Mouse (Mus musculus) liver, postnatal 0 days (tissue): ENCODE data around the gene Gm4450. TPM values are rescaled to one million over a fixed set of nuclear protein-coding genes. Genes with fewer than 3 reads are reported as not detected.

Source experiments
- ATAC-seq: fragments of 200-750 bp; cut with Nextera tagmentation; 2 replicates; pipeline ENCODE4 v1.8.0; 2017; ENCODE audit warnings: mild to moderate bottlenecking, moderate library complexity
- DNase-seq: peaks from one replicate; pipeline ENCODE4 v3.0.0-alpha.2; 2016
- H3K27ac ChIP-seq: fragments of 300-500 bp; sonication (generic); 2 replicates; pipeline ENCODE4 v1.5.1; 2014; ENCODE audit warnings: antibody characterized with exemption, moderate library complexity, mild to moderate bottlenecking, low read depth
- H3K27me3 ChIP-seq: fragments of 300-500 bp; sonication (generic); 2 replicates; pipeline ENCODE4 v1.6.1; 2014; ENCODE audit warnings: low read length, control low read depth, mixed read lengths; ENCODE audit not compliant: insufficient read depth
- H3K36me3 ChIP-seq: fragments of 300-500 bp; sonication (generic); replicated peaks from 2 replicates; pipeline ENCODE4 v1.6.1; 2014; ENCODE audit warnings: mild to moderate bottlenecking, control low read depth, low read length, moderate library complexity, mixed read lengths; ENCODE audit not compliant: insufficient read depth
- H3K4me1 ChIP-seq: fragments of 300-500 bp; sonication (generic); 2 replicates; pipeline ENCODE4 v1.6.1; 2014; ENCODE audit warnings: antibody characterized with exemption, mild to moderate bottlenecking, control low read depth; ENCODE audit not compliant: insufficient read depth
- H3K4me2 ChIP-seq: fragments of 300-500 bp; sonication (generic); 2 replicates; pipeline ENCODE4 v1.6.1; 2014; ENCODE audit warnings: low read depth, mild to moderate bottlenecking, low read length, moderate library complexity, mixed read lengths
- H3K4me3 ChIP-seq: fragments of 300-500 bp; sonication (generic); 2 replicates; pipeline ENCODE4 v1.5.1; 2014; ENCODE audit warnings: low read depth, low read length
- H3K9ac ChIP-seq: fragments of 300-500 bp; sonication (generic); replicated peaks from 2 replicates; pipeline ENCODE4 v1.6.1; 2014; ENCODE audit warnings: mild to moderate bottlenecking, moderate library complexity
- H3K9me3 ChIP-seq: fragments of 300-500 bp; sonication (generic); 2 replicates; pipeline ENCODE4 v1.6.1; 2016; ENCODE audit warnings: mild to moderate bottlenecking, control low read depth, low read length, mixed read lengths
- CTCF ChIP-seq: sonication (generic); IDR thresholded peaks from 2 replicates; pipeline ENCODE4 v1.5.1; 2016; ENCODE audit warnings: antibody characterized with exemption, low read depth
- EP300 ChIP-seq: IDR thresholded peaks from 2 replicates; pipeline ENCODE4 v1.6.1; 2016; ENCODE audit warnings: antibody characterized with exemption, low read depth, mild to moderate bottlenecking
- WGBS: fragments of 180-500 bp; shearing (Covaris S2); extraction: QIAGEN DNeasy Blood & Tissue Kit; methylation state at CpG from one replicate; pipeline ENCODE4 v1.1.7; 2014; ENCODE audit not compliant: insufficient replicate concordance; 5-methylcytosine and 5-hydroxymethylcytosine counted together
- polyA plus RNA-seq: library from polyadenylated mRNA; unstranded; fragments of >200 nt; fragmentation: Nextera tagmentation; extraction: Ambion mirVana; gene quantifications from 2 replicates; pipeline ENCODE4 v1.2.1, GENCODE M21; 2015

Gm4450 gene
- polyA plus RNA-seq, 1 experiment from 2014 or later = 0.13 TPM

DNA sequence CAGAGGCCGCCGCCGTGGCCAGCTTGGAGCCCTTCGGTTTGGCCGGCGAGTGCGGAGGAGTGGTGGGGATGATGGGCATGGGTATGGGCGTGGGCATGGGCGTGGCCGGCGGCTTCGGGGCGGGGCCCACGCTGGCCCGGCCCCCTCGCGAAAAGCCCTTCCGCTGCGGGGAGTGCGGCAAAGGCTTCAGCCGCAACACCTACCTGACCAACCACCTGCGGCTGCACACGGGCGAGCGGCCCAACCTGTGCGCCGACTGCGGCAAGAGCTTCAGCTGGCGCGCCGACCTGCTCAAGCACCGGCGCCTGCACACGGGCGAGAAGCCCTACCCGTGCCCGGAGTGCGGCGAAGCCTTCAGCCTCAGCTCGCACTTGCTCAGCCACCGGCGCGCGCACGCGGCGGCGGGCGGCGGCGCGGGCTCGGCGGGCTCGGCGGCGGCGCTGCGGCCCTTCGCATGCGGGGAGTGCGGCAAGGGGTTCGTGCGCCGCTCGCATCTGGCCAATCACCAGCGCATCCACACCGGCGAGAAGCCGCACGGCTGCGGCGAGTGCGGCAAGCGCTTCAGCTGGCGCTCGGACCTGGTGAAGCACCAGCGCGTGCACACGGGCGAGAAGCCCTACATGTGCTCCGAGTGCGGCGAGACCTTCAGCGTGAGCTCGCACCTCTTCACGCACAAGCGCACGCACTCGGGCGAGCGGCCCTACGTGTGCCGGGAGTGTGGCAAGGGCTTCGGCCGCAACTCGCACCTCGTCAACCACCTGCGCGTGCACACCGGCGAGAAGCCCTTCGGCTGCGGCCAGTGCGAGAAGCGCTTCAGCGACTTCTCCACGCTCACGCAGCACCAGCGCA, 29.1 kb downstream of the Gm4450 start:
- TF ChIP-seq EP300 (no peak), CTCF (no peak)
- Histone ChIP-seq H3K9ac (peak overlapping the region; percentile 56), H3K4me2 (peak overlapping the region; percentile 77), H3K27me3 (peaks cover 5% of the 10 kb centered on the region; the same call in 1 of the 2 replicates), H3K27ac (no peak overlapping the region), H3K4me3 (peak overlapping the region; percentile 49), H3K36me3 (no peaks in the 10 kb centered on the region), H3K9me3 (no peaks in the 10 kb centered on the region), H3K4me1 (peaks cover 17% of the 10 kb centered on the region)
- ATAC-seq (peak; percentile 93), DNase-seq (peak; percentile 84)
- under 1% methylated on average over 93 of the region's 110 CpGs for WGBS

DNA sequence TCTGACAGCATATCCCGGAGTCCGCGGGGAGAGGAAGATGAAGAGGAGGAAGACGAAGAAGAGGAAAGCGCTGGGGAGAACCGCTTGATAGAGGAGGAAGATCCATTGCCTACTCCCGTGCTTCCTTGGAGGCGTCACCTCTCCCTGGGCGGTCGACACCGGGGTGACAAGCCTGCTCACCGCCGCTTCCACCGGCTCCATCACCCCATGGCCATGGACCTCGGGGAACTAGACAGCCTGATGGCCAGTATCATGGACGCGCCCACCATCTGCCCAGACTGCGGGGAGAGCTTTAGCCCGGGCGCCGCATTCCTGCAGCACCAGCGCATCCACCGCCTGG, 29.7 kb downstream of the Gm4450 start:
- H3K4me2 ChIP-seq = peak overlapping the region; percentile 77
- H3K4me3 ChIP-seq = peak overlapping the region; percentile 49
- no peak overlapping the region for H3K9ac ChIP-seq
- ATAC-seq (no peak; the same call in 1 of the 2 replicates), DNase-seq (no peak)
- WGBS = 5% methylated on average over 23 of the region's 23 CpGs
- peaks cover 5% of the 10 kb centered on the region; the same call in 1 of the 2 replicates for H3K27me3 ChIP-seq
- no peaks in the 10 kb centered on the region for H3K9me3 ChIP-seq
- no peak for TF ChIP-seq CTCF
- no peak for TF ChIP-seq EP300
- H3K36me3 ChIP-seq = no peaks in the 10 kb centered on the region
- H3K27ac ChIP-seq = no peak overlapping the region
- H3K4me1 ChIP-seq = peaks cover 17% of the 10 kb centered on the region

DNA sequence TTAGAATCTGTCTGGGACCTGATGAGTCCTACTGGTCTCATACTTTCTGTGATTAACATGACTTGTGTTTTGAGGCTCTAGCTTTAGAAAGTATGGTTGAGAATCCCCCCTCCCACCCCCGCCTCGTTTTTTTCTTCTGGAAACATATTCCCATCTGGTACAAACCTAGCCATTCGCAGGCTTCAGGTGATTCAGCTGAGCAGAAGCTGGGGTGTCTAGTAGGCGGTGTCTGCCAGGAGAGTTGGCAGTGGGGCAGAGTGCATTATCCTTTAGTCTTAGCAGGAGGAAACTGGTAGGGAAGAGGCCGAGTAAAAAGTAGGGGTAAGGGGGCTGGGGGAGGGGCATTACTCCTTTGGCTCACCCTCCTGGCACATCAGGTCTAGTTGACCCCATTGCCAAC, 30.2 kb downstream of the Gm4450 start:
- H3K4me2 ChIP-seq = 0 out of 2 replicates have a peak overlapping the region, but pooled peaks have one; percentile 77
- H3K27ac ChIP-seq = no peak overlapping the region
- H3K9ac ChIP-seq = no peak overlapping the region
- H3K4me3 ChIP-seq = no peak overlapping the region
- ATAC-seq = no peak
- no peak for DNase-seq
- H3K36me3 ChIP-seq = no peaks in the 10 kb centered on the region
- TF ChIP-seq EP300 = no peak
- no peaks in the 10 kb centered on the region for H3K9me3 ChIP-seq
- H3K27me3 ChIP-seq = peaks cover 5% of the 10 kb centered on the region; the same call in 1 of the 2 replicates
- H3K4me1 ChIP-seq = peaks cover 17% of the 10 kb centered on the region
- 54% methylated on average over 5 of the region's 5 CpGs for WGBS

DNA sequence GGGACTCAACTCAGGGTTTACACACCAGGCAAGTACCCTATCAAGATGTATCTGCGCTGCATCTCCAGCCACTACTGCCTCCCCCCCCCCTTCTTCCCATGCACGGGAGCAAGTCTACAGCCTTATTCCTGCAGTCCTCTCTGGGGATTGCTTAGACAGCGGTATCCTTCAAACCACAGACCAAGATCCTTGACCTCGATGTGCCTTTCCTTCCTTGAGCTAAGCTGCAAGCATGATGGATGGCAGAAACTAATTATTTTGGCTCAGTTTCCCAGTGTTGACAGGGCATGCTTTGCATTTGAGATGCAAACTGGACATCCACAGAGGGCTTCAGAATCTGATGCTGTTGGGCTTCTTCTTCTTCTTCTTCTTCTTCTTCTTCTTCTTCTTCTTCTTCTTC, 34.0 kb downstream of the Gm4450 start:
- Histone ChIP-seq H3K9ac (no peak overlapping the region), H3K36me3 (no peaks in the 10 kb centered on the region), H3K4me3 (no peak overlapping the region), H3K27ac (no peak overlapping the region), H3K9me3 (no peaks in the 10 kb centered on the region), H3K4me1 (peaks cover 12% of the 10 kb centered on the region), H3K27me3 (peaks cover 5% of the 10 kb centered on the region; the same call in 1 of the 2 replicates), H3K4me2 (no peak overlapping the region)
- no peak for ATAC-seq
- DNase-seq = no peak
- TF ChIP-seq CTCF = no peak
- no peak for TF ChIP-seq EP300
- WGBS = 64% methylated on average over 4 of the region's 4 CpGs

DNA sequence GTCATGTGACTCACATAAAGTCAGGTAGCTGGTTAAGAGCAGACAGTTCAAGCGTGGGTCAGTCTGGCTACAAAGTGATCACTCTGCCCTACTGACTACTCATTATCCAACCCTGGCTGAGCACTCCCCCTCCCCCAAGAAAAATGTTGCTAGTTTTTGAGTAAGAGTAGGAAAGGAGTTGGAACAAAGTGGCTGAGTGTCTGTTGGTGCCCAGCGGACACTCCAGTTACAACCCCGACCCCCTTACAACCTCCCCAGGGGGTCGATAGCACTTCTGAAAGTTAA, 37.2 kb downstream of the Gm4450 start:
- Histone ChIP-seq H3K4me3 (no peak overlapping the region), H3K27me3 (no peaks in the 10 kb centered on the region), H3K36me3 (no peaks in the 10 kb centered on the region), H3K4me2 (no peak overlapping the region), H3K4me1 (peaks cover 19% of the 10 kb centered on the region), H3K27ac (no peak overlapping the region), H3K9ac (no peak overlapping the region), H3K9me3 (no peaks in the 10 kb centered on the region)
- WGBS = 59% methylated on average over 4 of the region's 4 CpGs
- ATAC-seq (no peak), DNase-seq (no peak)
- no peak for TF ChIP-seq CTCF

DNA sequence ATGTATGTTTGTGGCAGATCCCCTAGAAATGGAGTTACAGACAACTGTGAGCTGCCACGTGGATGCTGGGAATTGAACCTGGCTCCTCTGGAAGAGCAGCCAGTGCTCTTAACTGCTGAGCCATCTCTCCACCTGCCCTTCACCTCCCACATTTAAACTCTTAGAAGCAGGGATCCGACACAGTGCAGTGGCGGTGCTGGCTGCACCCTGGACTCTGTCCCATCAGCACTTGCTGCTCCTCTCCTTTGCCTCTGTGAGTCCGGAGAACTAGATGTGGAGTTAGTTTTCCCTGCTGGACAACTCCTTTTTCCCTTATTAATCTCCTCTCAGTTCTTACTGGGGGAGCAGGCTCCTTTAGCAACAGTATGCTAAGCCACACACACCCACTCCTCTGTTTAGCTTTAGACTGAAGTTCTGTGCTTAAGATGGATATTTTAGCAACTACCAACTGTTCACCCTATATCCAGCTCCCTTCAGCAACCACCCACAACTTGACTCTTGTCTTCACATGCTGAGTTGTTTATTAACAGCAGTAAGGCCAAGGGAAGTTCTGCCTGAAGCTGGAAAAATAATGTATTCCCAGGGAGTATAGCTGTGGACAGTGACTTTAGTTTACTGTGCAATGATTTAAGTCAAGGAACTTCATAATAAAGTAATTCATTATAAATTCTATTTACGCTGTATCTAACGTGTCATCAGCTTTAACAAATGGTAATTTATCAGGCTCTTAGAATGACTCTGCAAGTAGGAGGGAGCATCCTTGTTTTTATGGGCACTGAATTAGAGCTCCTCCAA, 37.7 kb downstream of the Gm4450 start:
- Histone ChIP-seq H3K27me3 (no peaks in the 10 kb centered on the region), H3K27ac (no peak overlapping the region), H3K4me3 (no peak overlapping the region), H3K9me3 (no peaks in the 10 kb centered on the region), H3K9ac (no peak overlapping the region), H3K4me1 (peaks cover 21% of the 10 kb centered on the region), H3K4me2 (no peak overlapping the region), H3K36me3 (no peaks in the 10 kb centered on the region)
- no peak for ATAC-seq
- WGBS = 64% methylated on average over 6 of the region's 6 CpGs
- DNase-seq = no peak
- TF ChIP-seq EP300 (no peak), CTCF (no peak)
